Mouse (Mus musculus) olfactory bulb, adult 2 months (tissue): ENCODE data around the gene Mesp2.

ENCODE experiments used
- CTCF ChIP-seq: fragments of 200-500 bp; IDR thresholded peaks from 2 replicates; pipeline ENCODE4 v1.5.1; 2012; ENCODE audit warnings: low read depth, mild to moderate bottlenecking, low read length, moderate library complexity; ENCODE audit not compliant: insufficient read depth
- POLR2A ChIP-seq: fragments of 200-500 bp; IDR thresholded peaks from 2 replicates; pipeline ENCODE4 v1.6.1; 2012; ENCODE audit warnings: mild to moderate bottlenecking, low read depth, low read length, moderate library complexity; ENCODE audit not compliant: insufficient read depth

- TF ChIP-seq CTCF: no peak
- TF ChIP-seq POLR2A: no peak
These were observed 11.9 kb upstream of the Mesp2 start for GRCm38 (mm10) chr7:79798606-79799005.
